Mouse (Mus musculus) layer of hippocampus, adult 8-10 months (tissue): ENCODE measurements at regions not wholly inside any gene's neighbourhood (a gene's known extent, or its start where the extent isn't known, plus 50 kb on each side); places are given as distances from the start of the nearest gene placed in this dataset.

Experiments
- DNase-seq, 2 experiments: peaks; one replicate each; pipeline ENCODE4 v3.0.0; 2022; ENCODE audit warnings: low spot score in 2 of 2

GRCm38 (mm10) chr6:117415901-117416300, 247.6 kb downstream of the Cxcl12 start:
- DNase-seq: no peak

GRCm38 (mm10) chr6:117416461-117416860, 248.1 kb downstream of the Cxcl12 start:
- DNase-seq: no peak

GRCm38 (mm10) chr6:117422846-117423573, 254.7 kb downstream of the Cxcl12 start:
- DNase-seq: no peak

- no peak for DNase-seq
These were observed 258.0 kb downstream of the Cxcl12 start for GRCm38 (mm10) chr6:117426363-117426762.

DNA sequence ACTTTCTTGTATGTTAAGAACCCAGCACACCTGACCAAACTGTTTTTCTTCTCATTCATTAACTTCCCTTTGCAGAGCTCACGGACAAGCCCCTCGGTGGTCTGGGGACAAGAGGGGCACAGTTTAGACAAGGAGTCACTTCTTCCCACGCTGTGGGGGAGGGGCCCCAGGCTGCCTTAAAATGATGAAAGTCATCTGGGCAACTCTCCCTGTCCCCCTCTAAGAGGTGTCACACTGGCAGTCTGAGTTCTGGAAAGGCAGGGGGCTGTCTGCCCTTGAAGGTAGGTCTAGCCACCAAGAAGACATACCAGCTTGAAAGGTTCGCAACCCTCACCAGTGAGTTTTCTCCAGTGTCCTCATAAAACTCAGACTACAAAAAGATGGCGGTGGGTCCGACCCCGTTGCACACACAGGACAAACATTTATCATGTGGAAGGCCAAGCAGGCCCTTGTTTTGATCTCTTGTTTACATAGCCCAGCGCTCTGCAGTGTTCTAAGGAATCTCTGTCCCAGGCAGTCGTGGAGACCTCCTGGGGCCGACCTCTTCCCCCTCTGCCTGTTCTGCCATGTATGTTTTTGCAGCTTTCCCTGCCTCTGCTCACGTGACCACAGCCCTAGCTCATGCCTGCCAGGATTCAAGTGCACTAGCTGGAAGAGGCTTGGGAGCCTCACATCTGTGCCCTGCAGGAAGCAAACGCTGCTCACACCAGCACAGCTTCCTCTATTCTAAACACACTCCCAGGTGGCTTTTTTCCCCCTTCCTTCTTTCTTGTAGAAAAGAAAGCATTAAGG, 259.2 kb downstream of the Cxcl12 start:
- no peak for DNase-seq

DNA sequence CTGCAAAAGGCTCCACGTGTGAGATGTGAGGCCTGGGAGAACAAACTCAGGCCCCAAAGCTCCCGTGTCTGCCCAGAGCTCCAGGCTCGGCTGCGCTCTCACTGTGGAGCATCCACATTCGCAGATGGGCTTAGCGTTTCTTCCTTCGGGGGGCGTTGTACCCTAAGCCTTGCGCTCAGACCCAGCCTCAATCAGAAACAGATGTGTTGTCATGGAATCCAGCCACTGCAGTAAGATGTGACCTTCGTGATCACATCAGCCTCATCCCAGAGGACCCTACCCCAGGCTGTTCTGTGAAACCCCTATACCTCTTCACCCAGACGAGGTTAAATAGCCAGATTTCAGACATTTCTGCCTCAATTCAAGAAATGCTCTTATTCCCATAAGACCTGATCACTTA, 260.1 kb downstream of the Cxcl12 start:
- no peak for DNase-seq

DNA sequence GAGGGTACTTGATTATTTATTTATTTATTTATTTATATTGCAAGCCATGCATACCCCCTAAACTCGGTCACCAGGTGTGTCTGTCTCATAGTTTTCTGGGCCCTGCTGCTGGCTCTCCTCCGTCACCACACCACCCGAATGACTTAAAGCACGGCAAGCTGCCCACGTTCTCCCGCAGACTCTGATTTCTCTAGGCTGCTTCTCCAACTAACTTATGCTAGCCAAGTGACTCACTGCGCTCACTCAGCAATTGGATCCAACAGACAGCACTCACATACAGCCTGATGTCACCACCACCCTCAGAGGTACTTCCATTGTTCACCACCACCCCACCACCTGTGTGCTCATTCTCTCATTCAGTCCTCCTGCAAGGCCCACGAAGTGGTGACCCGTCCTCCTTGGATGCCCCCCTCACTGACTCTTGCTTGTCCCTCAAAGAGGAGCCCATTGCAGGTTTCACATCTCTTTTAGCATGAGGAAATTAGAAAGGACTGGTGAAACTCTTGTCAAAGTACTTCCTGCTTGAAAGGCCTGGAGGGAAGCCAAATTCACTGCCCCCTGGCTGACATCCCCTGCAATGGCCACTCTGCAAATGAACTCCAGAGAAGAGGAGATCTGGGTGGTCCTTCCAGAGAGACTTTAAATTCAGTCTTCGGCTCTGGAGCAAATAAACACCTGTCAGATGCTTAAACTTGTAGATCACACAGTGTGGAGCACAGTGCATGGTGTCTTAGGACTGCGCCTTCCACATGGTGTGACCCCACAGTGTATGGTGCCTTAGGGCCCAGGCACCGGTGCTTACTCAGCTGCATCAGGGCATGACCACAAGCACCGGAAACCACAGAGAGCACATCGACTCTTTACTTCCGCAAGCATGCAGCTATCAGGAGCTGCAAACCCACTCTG, 262.8 kb downstream of the Cxcl12 start:
- DNase-seq: peak; percentile 62 to 67

DNA sequence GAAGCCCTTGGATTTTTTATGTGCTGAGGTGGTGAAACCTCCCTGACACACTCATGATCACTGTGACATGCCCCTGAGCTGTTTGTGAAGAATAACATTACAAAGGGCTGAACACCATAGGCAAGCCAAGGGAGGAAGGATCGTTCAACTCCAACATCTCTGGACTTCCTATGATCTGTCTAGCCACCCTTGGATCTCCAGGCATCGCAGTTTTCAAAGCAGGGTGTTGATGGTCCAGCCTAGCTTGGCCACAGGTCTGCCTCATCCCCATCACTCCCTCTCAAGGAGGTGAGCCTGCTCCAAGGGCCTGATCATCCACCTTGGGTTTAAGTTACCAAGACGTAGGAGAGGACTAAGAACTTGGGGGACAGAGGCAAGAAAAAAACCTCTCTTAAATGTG, 268.5 kb downstream of the Cxcl12 start:
- no peak for DNase-seq

DNA sequence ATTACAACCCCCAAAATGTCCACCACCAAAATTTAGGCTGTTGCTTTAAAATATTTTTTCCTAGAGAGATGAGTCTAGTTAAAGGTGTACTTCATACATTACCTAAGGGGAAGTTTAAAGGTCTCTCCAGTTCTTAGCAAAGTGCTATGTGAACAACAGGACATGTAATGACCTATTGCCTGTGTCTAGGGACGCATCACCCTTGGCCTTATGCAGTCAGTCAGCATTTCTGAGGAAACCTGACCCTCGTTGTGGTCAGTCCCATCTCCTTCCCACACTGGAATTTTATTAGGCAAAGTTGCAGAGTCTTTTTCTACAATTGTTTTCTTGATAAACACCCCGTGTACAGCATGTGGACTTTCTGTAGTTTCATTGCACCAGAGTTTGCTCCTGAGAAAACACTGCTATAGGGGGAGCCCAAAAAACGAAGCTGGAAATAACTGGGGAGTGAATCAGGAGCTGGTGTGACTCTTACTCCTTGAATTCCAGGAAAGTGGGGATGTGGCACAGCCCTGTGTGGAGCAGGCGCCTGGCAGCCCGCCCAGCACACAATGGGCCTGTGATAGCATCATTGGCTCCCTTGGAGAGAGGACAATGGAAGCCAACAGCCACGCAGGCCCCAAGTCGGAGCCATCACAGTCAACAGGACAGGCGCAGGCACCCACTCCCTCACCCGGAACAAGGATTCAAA, 269.2 kb downstream of the Cxcl12 start:
- DNase-seq: peak in 1 of 2 experiments; percentile 15

- DNase-seq: no peak
These were observed 280.3 kb downstream of the Cxcl12 start for GRCm38 (mm10) chr6:117448652-117449051.

GRCm38 (mm10) chr6:117451001-117451400, 282.7 kb downstream of the Cxcl12 start:
- no peak for DNase-seq

DNA sequence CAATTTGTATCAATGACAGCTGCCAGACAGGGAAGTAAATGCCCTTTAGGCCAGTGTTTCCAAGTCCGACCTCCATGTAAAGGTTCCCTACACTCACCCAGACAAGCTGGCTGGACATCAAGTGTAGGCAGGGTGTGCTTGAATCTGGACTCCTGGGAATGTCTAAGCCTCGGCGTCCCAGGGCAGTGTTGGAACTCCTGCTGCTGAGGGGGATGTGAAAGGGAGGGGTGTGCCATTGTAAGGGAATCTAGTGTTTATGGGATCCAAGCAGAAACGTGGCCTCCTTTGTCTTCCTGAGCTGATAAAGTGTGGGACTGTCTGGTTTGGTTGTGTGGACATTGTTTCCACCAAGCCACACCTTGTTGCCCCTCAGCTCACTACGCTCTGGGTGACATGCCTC, 291.9 kb downstream of the Cxcl12 start:
- no peak for DNase-seq

GRCm38 (mm10) chr6:117465165-117465564, 296.8 kb downstream of the Cxcl12 start:
- DNase-seq: no peak

GRCm38 (mm10) chr6:117465606-117466174, 297.4 kb downstream of the Cxcl12 start:
- DNase-seq: no peak

DNA sequence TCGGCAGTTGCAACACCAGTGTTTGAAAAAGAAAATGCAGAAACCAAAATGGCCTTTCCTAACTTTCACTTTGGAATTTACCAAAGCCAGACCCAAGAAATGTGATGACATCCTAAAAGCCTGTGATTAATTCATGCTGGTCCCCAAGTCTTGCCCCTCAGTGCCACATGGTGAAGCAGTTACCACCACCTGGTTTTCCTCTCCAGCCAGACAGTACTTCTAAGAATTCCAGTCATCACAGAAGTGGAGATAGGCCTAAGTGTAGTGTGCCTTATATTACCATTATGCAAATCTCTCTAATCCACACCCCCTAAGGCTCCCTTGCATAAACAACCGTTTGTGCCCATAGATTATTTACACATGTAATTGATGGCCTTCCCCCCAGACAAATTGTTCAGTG, 311.0 kb downstream of the Cxcl12 start:
- no peak for DNase-seq

DNA sequence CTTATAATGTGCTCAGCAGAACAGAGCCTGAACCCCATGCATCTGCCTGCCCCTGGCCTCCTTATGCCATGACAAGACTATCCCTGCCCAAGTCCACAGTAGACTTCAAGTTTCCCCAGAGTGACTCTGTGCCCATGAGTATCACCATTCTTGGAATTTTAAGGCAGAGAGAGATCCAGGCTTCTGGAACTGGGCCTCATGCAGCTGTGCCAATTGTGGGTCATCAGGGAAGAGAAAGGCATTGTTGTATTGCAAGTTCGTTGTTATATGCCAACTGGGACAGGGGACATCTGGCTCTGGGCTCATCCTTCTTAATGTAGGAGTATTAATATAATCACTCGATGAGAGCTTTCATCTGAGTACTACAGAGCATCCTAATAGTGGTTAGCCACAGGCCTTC, 312.1 kb downstream of the Cxcl12 start:
- no peak for DNase-seq

GRCm38 (mm10) chr6:117489161-117489560, 320.8 kb downstream of the Cxcl12 start:
- DNase-seq: no peak

DNA sequence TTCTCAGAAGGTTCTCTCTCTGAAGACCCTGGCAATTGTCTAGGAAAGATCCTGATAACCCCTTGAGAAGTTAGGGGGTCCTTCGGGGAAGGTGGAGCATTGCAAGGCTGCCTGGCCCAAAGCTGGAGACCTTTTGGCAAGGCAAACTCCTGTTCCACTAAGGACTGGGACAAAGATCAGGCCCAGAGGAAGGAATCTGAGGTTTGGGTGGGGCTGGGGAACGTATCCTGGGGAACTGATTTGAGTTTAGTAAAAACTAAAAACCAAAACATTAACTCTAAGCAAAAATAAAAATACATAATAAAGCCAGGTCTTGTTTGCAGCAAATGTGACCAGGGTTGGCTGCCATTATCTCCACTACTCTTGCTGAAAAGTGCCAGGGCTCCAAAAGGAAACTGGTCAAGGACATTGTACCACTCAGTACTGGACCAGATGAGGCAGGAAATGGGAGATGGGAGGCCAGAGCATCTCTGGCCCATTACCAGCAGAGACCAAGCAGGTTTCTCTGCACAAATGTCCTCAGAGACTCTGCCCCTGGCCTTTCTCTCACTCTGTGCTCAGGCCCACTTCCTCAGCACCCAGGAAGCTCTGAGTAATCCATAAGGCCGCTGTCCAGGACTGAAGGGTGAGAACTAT, 321.5 kb downstream of the Cxcl12 start:
- no peak for DNase-seq

DNA sequence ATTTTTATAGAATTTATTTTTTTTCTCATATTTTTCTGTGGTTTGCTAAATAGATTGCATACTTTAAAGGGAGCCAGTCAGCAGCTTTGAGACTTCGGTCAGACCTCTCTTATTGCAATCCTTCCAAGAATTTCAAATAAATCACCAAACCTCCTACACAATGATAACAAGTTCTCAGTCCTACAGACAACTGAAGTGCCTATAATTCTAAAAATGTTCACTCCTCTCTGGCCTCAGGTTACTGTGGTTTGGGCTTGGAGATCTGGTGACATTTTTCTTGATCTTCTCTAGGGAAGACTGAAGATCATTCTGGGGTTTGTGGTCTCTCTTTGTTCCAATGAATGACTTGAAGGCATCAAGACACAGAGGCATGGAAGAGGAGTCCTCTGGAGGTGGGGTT, 326.6 kb downstream of the Cxcl12 start:
- no peak for DNase-seq

DNA sequence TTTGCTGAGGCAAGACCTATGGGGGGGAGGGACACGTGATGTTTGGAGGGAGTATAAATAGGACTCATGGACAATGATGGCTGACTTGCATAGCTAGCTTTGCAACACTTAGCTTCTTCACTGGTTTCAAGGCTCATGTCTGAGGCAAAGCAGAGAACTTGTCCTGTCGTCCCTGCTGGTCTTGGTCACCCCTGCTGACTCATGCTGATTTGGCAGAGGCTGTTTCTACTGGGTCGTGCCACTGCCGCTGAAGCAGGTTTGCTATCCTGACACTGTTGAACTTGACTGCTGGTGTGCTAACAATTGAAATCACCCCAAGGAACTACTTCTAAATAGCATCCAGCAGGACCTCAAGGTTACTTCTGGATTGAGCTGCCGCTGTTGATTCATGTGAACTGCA, 329.0 kb downstream of the Cxcl12 start:
- DNase-seq: no peak
